Mouse (Mus musculus) brain, adult 10 weeks (tissue): Measurements from ENCODE around the gene Brf1. TPM values are rescaled to one million over a fixed set of nuclear protein-coding genes. Genes with fewer than 3 reads are reported as not detected.

Experiments used
- polyA plus RNA-seq: library from polyadenylated mRNA; stranded (reverse); fragments of 350-450 nt; fragmentation: Illumina TruSeq; extraction: RNeasy Lipid Tissue Mini Kit (QIAGEN cat#74804); gene quantifications from one replicate; pipeline ENCODE4 v1.2.3, GENCODE M21; 2015; ENCODE audit warnings: low read depth, low replicate concordance

Gene Brf1
- polyA plus RNA-seq: 31.8 TPM

DNA sequence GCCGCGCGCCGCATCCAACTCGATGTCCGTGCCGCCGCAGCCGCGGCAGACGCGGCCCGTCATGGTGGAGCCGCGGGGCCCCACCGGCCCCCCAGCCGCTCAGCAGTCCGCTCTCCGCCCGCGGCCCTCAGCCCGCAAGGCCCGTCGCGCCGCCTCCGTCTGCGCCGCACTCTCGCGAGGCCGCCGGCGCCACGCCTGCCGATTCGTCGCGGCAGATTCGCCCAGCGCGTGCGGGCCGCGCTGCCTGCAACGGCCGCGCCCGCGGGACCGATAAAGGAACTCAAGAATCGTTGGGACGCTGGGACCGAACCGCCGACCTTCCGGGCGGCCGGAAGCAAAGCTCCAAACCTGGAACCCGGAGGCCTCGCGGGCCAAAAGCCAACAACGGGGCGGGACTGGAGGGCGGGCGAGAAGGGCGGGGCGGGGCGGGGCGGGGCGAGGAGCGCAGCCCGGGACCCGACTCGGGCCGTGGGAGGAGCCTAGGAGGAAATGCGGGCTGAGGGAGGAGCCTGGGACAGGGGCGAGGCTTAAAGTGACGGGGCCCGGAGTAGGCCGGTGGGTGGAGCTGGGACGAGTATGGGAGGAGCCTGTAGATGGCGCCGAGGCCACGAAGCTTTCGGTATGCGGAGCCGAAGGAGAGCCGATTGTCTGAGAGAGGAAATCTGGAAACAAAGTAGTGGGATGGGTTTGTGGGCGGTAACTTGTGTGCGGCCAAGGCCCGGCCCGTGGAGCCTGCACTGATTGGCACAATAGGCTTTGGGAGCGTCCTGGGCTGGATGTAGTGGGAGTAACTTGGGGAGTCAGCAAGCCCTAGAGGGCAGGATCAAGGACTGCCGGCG lies at the start of gene Brf1:
TSS of gene Brf1 (minus strand) at position 411 of the 839 bp plus-strand sequence.

GRCm38 (mm10) chr12:113013604-113014558 lies 13.4 kb upstream of the Brf1 start, which contains the start of gene Pacs2:
Pacs2 (plus strand) TSS chr12:113014508.

GRCm38 (mm10) chr12:112976371-112977073 lies 24.0 kb downstream of the Brf1 start, which contains the start of gene Btbd6:
Btbd6 (plus strand) TSS chr12:112976482.

DNA sequence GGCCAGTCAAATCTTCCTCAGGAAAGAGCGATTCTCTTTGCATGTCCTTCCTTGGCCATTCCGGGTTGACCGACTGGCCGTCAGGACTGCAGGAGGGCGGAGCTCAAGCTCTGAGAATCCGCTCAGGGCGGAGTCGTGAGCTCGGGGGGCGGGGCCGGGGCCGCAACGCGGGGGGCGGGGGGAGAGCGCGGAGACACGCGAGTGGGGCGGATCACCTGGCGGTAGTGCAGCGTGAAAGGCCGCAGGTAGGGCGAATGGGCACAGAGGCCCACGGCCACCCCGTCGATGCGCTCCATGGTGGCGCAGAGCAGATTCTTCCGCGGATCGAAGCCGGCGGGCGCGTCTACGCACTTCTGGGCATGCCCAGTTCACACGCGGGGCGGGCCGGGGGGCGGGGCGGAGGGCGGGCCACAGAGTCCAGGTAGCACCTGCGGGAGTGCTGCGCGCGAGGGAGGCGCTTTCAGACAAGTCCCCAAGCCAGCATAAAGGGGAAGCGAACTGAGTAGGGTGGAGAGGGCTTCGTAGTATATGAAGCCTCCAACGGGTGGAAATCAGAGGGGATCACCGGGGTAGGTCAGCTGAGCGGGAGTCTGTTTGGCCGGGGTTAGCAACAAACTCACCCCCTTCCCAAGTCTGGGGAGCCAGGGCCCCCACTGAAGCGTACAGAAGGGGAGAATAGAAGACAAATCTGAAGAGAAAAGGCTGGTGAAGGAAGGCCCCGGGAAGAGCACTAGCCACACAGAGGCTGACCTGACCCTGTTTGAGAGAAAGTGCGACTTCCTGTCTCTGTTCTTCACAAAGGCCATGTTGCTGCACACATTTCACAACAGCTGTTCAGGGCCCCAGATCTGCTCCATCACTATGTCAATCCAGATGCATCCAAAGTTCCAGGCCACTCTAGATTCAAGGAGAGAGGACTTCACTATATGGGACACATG lies 58.5 kb downstream of the Brf1 start, which contains the start of gene Nudt14:
TSS of gene Nudt14 (minus strand) at position 349 of the 938 bp plus-strand sequence.

GRCm38 (mm10) chr12:112929562-112930352 lies 70.7 kb downstream of the Brf1 start, which contains the start of gene Jag2:
Jag2 (minus strand) TSS chr12:112929776.

Other genes with a start within 250 kb of the Brf1 start
- gene Pld4, start 240.0 kb downstream of the Brf1 start, polyA plus RNA-seq: 9.5 TPM
- gene Ahnak2, start 198.0 kb downstream of the Brf1 start, polyA plus RNA-seq: 1.5 TPM
- 15.2 TPM for gene Clba1, start 191.8 kb downstream of the Brf1 start, polyA plus RNA-seq
- gene Cdca4, start 171.3 kb downstream of the Brf1 start, polyA plus RNA-seq: 6.6 TPM
- not detected for gene Gpr132, start 132.5 kb downstream of the Brf1 start, polyA plus RNA-seq
- gene Jag2, start 70.9 kb downstream of the Brf1 start, polyA plus RNA-seq: 17.1 TPM
- gene Nudt14, start 58.6 kb downstream of the Brf1 start, polyA plus RNA-seq: 16.5 TPM
- gene Btbd6, start 24.2 kb downstream of the Brf1 start, polyA plus RNA-seq: 65.8 TPM
- 71.2 TPM for gene Pacs2, start 13.8 kb upstream of the Brf1 start, polyA plus RNA-seq
- not detected for gene Tex22, start 73.8 kb upstream of the Brf1 start, polyA plus RNA-seq
- gene Mta1, start 97.6 kb upstream of the Brf1 start, polyA plus RNA-seq: 40.8 TPM
- 137 TPM for gene Crip2, start 139.5 kb upstream of the Brf1 start, polyA plus RNA-seq
- gene Crip1, start 145.6 kb upstream of the Brf1 start, polyA plus RNA-seq: 44.7 TPM
- 1.2 TPM for gene Tedc1, start 155.7 kb upstream of the Brf1 start, polyA plus RNA-seq
- gene Tmem121, start 185.2 kb upstream of the Brf1 start, polyA plus RNA-seq: 18.7 TPM